Mouse (Mus musculus) C2C12 (cell line): ENCODE results near the gene Sds. TPM values are rescaled to one million over a fixed set of nuclear protein-coding genes. Genes with fewer than 3 reads are reported as not detected.

Experiments
- H3K27me3 ChIP-seq: one replicate; pipeline ENCODE4 v1.6.1; 2011; ENCODE audit not compliant: control insufficient read depth, insufficient read depth, insufficient read length
- H3K36me3 ChIP-seq: one replicate; pipeline ENCODE4 v1.6.1; 2011; ENCODE audit not compliant: control insufficient read depth, insufficient read depth
- H3K4me3 ChIP-seq: one replicate; pipeline ENCODE4 v1.5.1; 2011; ENCODE audit warnings: mild to moderate bottlenecking, control low read depth; ENCODE audit not compliant: poor library complexity, insufficient read depth, severe bottlenecking
- H3K79me2 ChIP-seq: one replicate; pipeline ENCODE4 v1.6.1; 2011; ENCODE audit not compliant: control insufficient read depth, insufficient read depth
- H3K79me3 ChIP-seq: one replicate; pipeline ENCODE4 v1.6.1; 2011; ENCODE audit warnings: low read depth, control low read depth
- H3ac ChIP-seq: one replicate; pipeline ENCODE3; 2011; ENCODE audit warnings: low read depth; ENCODE audit not compliant: control insufficient read depth, insufficient read length
- CEBPB ChIP-seq: IDR thresholded peaks from one replicate; pipeline ENCODE4 v1.6.1; 2011; ENCODE audit warnings: low read depth, mild to moderate bottlenecking, control low read depth, moderate library complexity
- CTCF ChIP-seq: IDR thresholded peaks from one replicate; pipeline ENCODE4 v1.5.1; 2011; ENCODE audit not compliant: control insufficient read depth, insufficient read depth, insufficient read length
- FOSL1 ChIP-seq: IDR thresholded peaks from one replicate; pipeline ENCODE4 v1.8.0; 2011; ENCODE audit warnings: mild to moderate bottlenecking, low read length; ENCODE audit not compliant: poor library complexity, insufficient read depth, severe bottlenecking
- MAX ChIP-seq: IDR thresholded peaks from one replicate; pipeline ENCODE4 v1.6.1; 2011; ENCODE audit warnings: mild to moderate bottlenecking, control low read depth
- MYOD1 ChIP-seq: IDR thresholded peaks from one replicate; pipeline ENCODE4 v1.6.1; 2011; ENCODE audit warnings: low read depth; ENCODE audit not compliant: control insufficient read depth, insufficient read length
- MYOG ChIP-seq: IDR thresholded peaks from one replicate; pipeline ENCODE4 v1.6.1; 2011; ENCODE audit not compliant: control insufficient read depth, insufficient read length; ENCODE audit errors: extremely low read depth
- USF1 ChIP-seq: IDR thresholded peaks from one replicate; pipeline ENCODE4 v1.6.1; 2011; ENCODE audit warnings: low read depth, mild to moderate bottlenecking, control low read depth, moderate library complexity
- polyA plus RNA-seq: library from polyadenylated mRNA; unstranded; fragments of >200 nt; fragmentation: generic; extraction: Trizol; gene quantifications from one replicate; pipeline ENCODE4 v1.2.1, GENCODE M21; 2012; ENCODE audit warnings: missing spikeins

Sds gene
- polyA plus RNA-seq, 1 experiment: 0.19 TPM

GRCm38 (mm10) chr5:120465860-120466259 is 10.5 kb upstream of the Sds start:
- TF ChIP-seq USF1 (no peak), MYOG (no peak), MAX (no peak), FOSL1 (no peak), CTCF (no peak), CEBPB (no peak), MYOD1 (no peak)
- no peaks in the 10 kb centered on the region for H3K79me3 ChIP-seq
- no peaks in the 10 kb centered on the region for H3K79me2 ChIP-seq
- H3K36me3 ChIP-seq: no peaks in the 10 kb centered on the region
- H3K4me3 ChIP-seq: no peak overlapping the region
- no peak overlapping the region for H3ac ChIP-seq
- peaks cover 27% of the 10 kb centered on the region for H3K27me3 ChIP-seq

DNA sequence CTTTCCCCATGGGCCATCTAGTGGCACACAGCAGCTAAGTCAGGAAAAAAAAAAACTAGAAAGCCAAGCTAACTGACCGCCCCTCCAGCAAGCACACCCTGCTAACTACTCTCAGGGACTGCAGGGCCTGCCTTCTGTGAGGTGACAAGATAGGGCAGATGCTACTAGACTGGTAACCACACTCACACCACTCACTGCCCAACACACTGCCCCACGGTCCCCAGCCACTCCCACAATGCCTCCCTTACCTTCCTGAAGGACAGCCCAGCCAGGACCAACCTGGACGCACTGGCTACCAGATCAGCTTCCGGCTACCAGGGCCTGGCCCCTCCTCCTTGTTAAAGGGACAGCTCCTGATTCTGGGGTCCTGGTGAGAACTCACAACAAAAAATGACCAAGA is 9.3 kb upstream of the Sds start:
- Histone ChIP-seq H3K79me2 (no peaks in the 10 kb centered on the region), H3ac (no peak overlapping the region), H3K27me3 (peaks cover 21% of the 10 kb centered on the region), H3K4me3 (no peak overlapping the region), H3K36me3 (no peaks in the 10 kb centered on the region), H3K79me3 (no peaks in the 10 kb centered on the region)
- TF ChIP-seq MAX (no peak), MYOD1 (no peak), CTCF (no peak), CEBPB (no peak), USF1 (no peak), MYOG (no peak), FOSL1 (no peak)

GRCm38 (mm10) chr5:120468336-120468735 is 8.0 kb upstream of the Sds start:
- TF ChIP-seq USF1 (no peak), MYOD1 (no peak), CEBPB (no peak), MAX (no peak), FOSL1 (no peak), MYOG (no peak), CTCF (no peak)
- H3K4me3 ChIP-seq: no peak overlapping the region
- H3ac ChIP-seq: no peak overlapping the region
- peaks cover 18% of the 10 kb centered on the region for H3K27me3 ChIP-seq
- H3K36me3 ChIP-seq: no peaks in the 10 kb centered on the region
- H3K79me3 ChIP-seq: no peaks in the 10 kb centered on the region
- H3K79me2 ChIP-seq: no peaks in the 10 kb centered on the region

DNA sequence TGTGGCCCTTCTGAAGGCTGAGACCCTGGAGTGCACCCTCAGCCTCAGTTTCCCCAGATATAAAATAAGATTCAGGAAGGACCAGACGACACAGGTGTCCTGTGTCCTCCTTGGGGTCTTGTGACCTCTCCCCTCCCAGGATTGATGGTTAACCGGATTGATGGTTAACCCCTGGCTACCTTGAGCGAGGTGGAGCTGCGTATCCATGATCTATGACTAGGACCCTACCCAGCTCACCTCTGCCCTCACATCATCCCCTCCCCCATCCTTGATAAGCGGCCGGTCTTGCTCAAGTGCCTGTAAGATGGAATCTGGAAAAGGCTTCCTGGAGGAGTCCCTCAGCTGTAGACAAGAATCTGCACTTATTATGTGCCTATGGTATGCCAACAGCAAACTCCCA is 7.5 kb upstream of the Sds start:
- Histone ChIP-seq H3K36me3 (no peaks in the 10 kb centered on the region), H3K79me3 (no peaks in the 10 kb centered on the region), H3K79me2 (no peaks in the 10 kb centered on the region), H3ac (no peak overlapping the region), H3K4me3 (no peak overlapping the region), H3K27me3 (peaks cover 23% of the 10 kb centered on the region)
- TF ChIP-seq MYOD1 (no peak), MYOG (no peak), FOSL1 (no peak), CEBPB (no peak), USF1 (no peak), MAX (no peak), CTCF (no peak)

DNA sequence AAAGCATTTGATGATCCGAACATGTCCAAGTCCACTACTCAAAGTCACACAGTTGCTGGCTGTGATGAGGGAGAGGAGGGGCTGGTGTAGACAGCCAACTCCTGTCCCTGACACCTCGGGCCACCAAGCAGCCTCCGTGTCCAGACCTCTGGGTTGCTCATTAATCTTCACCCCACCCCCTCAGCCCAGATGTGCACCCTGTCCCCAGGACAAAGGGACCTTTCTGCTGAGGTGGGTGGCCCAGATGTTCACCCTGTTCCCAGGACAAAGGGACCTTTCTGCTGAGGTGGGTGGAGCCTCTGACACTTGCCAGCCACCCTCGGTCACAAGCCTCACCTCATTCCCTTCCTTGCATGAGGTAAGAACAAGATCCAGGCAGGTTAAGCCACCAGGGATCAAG is 4.8 kb upstream of the Sds start:
- TF ChIP-seq FOSL1 (no peak), CTCF (no peak), MAX (no peak), MYOG (no peak), CEBPB (no peak), USF1 (no peak), MYOD1 (no peak)
- H3K27me3 ChIP-seq: peaks cover 42% of the 10 kb centered on the region
- no peak overlapping the region for H3K4me3 ChIP-seq
- no peaks in the 10 kb centered on the region for H3K79me3 ChIP-seq
- no peak overlapping the region for H3ac ChIP-seq
- H3K36me3 ChIP-seq: no peaks in the 10 kb centered on the region
- H3K79me2 ChIP-seq: no peaks in the 10 kb centered on the region

GRCm38 (mm10) chr5:120472770-120473169 is 3.6 kb upstream of the Sds start, which contains the start of gene Sdsl:
Gene Sdsl, minus strand, starts transcription at chr5:120472810.
- no peak for TF ChIP-seq MYOD1
- TF ChIP-seq FOSL1: no peak
- TF ChIP-seq CEBPB: no peak
- TF ChIP-seq USF1: no peak
- no peak for TF ChIP-seq MYOG
- no peak for TF ChIP-seq CTCF
- no peak for TF ChIP-seq MAX
- H3K36me3 ChIP-seq: no peaks in the 10 kb centered on the region
- no peaks in the 10 kb centered on the region for H3K79me3 ChIP-seq
- no peak within 1 kb of the TSS for H3ac ChIP-seq
- peaks cover 52% of the 10 kb centered on the region for H3K27me3 ChIP-seq
- no peak within 1 kb of the TSS for H3K4me3 ChIP-seq
- no peaks in the 10 kb centered on the region for H3K79me2 ChIP-seq
